Mouse (Mus musculus) bone marrow, adult 2 months (tissue): ENCODE measurements around the gene Zmym6.

Experiments
- CTCF ChIP-seq: fragments of 200-500 bp; IDR thresholded peaks from 2 replicates; pipeline ENCODE4 v1.5.1; 2011; ENCODE audit warnings: low read length, control low read depth; ENCODE audit not compliant: control insufficient read depth, insufficient read depth
- POLR2A ChIP-seq: fragments of 200-500 bp; IDR thresholded peaks from 2 replicates; pipeline ENCODE4 v1.6.1; 2011; ENCODE audit warnings: low read depth, mild to moderate bottlenecking, control low read depth, low read length, borderline replicate concordance; ENCODE audit not compliant: control insufficient read depth

DNA sequence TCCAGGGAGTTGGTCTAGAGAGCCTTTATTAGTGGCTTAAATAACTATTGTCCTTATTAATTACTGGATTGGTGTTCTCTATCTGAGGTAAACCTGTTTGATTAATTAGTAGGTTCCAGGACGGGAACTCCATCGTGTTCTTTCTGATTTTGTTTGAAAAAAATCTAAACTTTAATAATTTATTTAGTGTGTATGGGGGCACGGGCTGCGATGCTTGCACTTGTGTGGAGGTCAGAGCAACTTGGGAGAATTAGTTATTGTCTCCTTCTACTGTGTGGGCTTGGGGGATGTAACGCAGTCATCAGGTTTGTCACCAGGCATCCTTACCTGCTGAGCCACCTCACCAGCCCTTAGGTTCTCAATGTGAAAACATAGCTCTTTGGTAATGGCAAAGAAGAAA, 89.9 kb downstream of the Zmym6 start:
- no peak for TF ChIP-seq CTCF
- TF ChIP-seq POLR2A: no peak
